8 mouse cellular contexts compared by ENCODE assay signal in genomic region chr17:31685514-31686224, GRCm38 (mm10). TPM values are rescaled to one million over a fixed set of nuclear protein-coding genes. Genes with fewer than 3 reads are reported as not detected.
DNase-seq lines count a peak whose midpoint lies in the region; ATAC-seq and TF ChIP-seq lines count a peak whose summit lies in the region.

No protein-coding gene starts in this region.

- H3K4me1 ChIP-seq in MEL (ENCODE audit: control insufficient read depth in 1 of 2, insufficient read depth in 2 of 2, low read length in 2 of 2), result no peaks in the 10 kb centered on the region
- no peaks in the 10 kb centered on the region for H3K4me1 ChIP-seq in cerebellum, adult 2 months (ENCODE audit: control insufficient read depth, insufficient read depth, low read length)
- peaks cover 12% of the 10 kb centered on the region for H3K4me1 ChIP-seq in lung, embryonic 16.5 days (replicated peaks; ENCODE audit: control insufficient read depth, insufficient read depth, low read length)

- H3K9ac ChIP-seq in MEL (ENCODE audit: control insufficient read depth, low read depth, low read length, poor library complexity, severe bottlenecking), result no peak overlapping the region; the same call in 1 of the 2 replicates
- peak overlapping the region; percentile 34 for H3K9ac ChIP-seq in lung, embryonic 16.5 days (ENCODE audit: low read length)

- H3K36me3 ChIP-seq in MEL (ENCODE audit: control insufficient read depth in 1 of 2, insufficient read depth in 2 of 2, low read length in 2 of 2), result no peaks in the 10 kb centered on the region
- no peaks in the 10 kb centered on the region for H3K36me3 ChIP-seq in lung, embryonic 16.5 days (ENCODE audit: control insufficient read depth, insufficient read depth, low read length)

- no peak for TF ChIP-seq EP300 in MEL (IDR thresholded peaks at IDR 0.05; ENCODE audit: low read depth in 1 of 2, low read length in 2 of 2)

- WGBS in cerebellum, adult 2 months, result 10% methylated on average over 17 of the region's 17 CpGs
- WGBS in lung, embryonic 16.5 days, result 7% methylated on average over 17 of the region's 17 CpGs

- DNase-seq in MEL (ENCODE audit: low read depth, low spot score), result peak; percentile 86
- peak; percentile 76 to 82 for DNase-seq in cerebellum, adult 2 months
- DNase-seq in forelimb bud, embryonic 11.5 days (ENCODE audit: low read depth, low spot score), result peak; percentile 95
- peak; percentile 76 to 87 for DNase-seq in layer of hippocampus, adult 8-10 months (ENCODE audit: low spot score in 2 of 2)
- peak; percentile 83 for DNase-seq in ovary, postnatal 14 days (ENCODE audit: low spot score)
- DNase-seq in thymus, postnatal 10 days (ENCODE audit: low spot score in 2 of 2), result peak; percentile 57 to 86

- no peak for TF ChIP-seq POLR2A in MEL (IDR thresholded peaks at IDR 0.05; ENCODE audit: control insufficient read depth in 1 of 2, insufficient read depth in 1 of 2, low read depth in 1 of 2, low read length in 2 of 2, poor library complexity in 1 of 2)
- TF ChIP-seq POLR2A in cerebellum, adult 2 months (IDR thresholded peaks at IDR 0.05; ENCODE audit: borderline replicate concordance, insufficient read depth, low read length), result no peak

- peak overlapping the region; percentile 35 for H3K4me2 ChIP-seq in lung, embryonic 16.5 days (ENCODE audit: low read depth, low read length)

- no peak overlapping the region for H3K4me3 ChIP-seq in MEL (ENCODE audit: control insufficient read depth in 1 of 2, insufficient read depth in 1 of 2, low read depth in 2 of 2, low read length in 2 of 2)
- no peak overlapping the region for H3K4me3 ChIP-seq in cerebellum, adult 2 months (replicated peaks; ENCODE audit: insufficient read depth, low read depth, low read length)
- H3K4me3 ChIP-seq in lung, embryonic 16.5 days (ENCODE audit: low read length), result no peak overlapping the region

- no peaks in the 10 kb centered on the region for H3K79me2 ChIP-seq in MEL (ENCODE audit: control insufficient read depth, insufficient read depth, low read length, poor library complexity)

- TF ChIP-seq CTCF in MEL (IDR thresholded peaks at IDR 0.05 in 2 of 3, conservative IDR thresholded peaks at IDR 0.05 in 1 of 3; ENCODE audit: control insufficient read depth in 1 of 3, insufficient read depth in 1 of 3, low read depth in 2 of 3, low read length in 3 of 3, poor library complexity in 1 of 3, severe bottlenecking in 1 of 3), result peak; percentile 80 to 85 (median 80)
- TF ChIP-seq CTCF in cerebellum, adult 2 months (IDR thresholded peaks at IDR 0.05; ENCODE audit: borderline replicate concordance, insufficient read depth, low read depth, low read length), result peak; percentile 87

- H3K9me3 ChIP-seq in MEL (replicated peaks; ENCODE audit: insufficient read depth, low read length), result no peaks in the 10 kb centered on the region
- no peaks in the 10 kb centered on the region for H3K9me3 ChIP-seq in lung, embryonic 16.5 days (ENCODE audit: control insufficient read depth, low read length)

- ATAC-seq in hematopoietic stem cell, adult 5-6 weeks (replicated peaks in 1 of 2; ENCODE audit: insufficient read depth in 1 of 2, low FRiP score in 2 of 2, low TSS enrichment in 1 of 2, low read depth in 1 of 2, poor library complexity in 2 of 2, severe bottlenecking in 2 of 2), result peak; percentile 85 to 90
- ATAC-seq in lung, embryonic 16.5 days (ENCODE audit: low read depth), result peak; percentile 76

- TF ChIP-seq RAD21 in MEL (IDR thresholded peaks at IDR 0.05; ENCODE audit: low read depth, low read length), result peak; percentile 84

- no peaks in the 10 kb centered on the region; a peak in 1 of 4 replicates for H3K27me3 ChIP-seq in MEL (ENCODE audit: control insufficient read depth in 1 of 2, insufficient read depth in 2 of 2, low read length in 2 of 2)
- no peaks in the 10 kb centered on the region for H3K27me3 ChIP-seq in cerebellum, adult 2 months (ENCODE audit: control insufficient read depth, insufficient read depth, low read length)
- no peaks in the 10 kb centered on the region for H3K27me3 ChIP-seq in lung, embryonic 16.5 days (ENCODE audit: control insufficient read depth, insufficient read depth, low read depth, low read length)

- no peak overlapping the region for H3K27ac ChIP-seq in MEL (ENCODE audit: control insufficient read depth, low read depth, low read length)
- H3K27ac ChIP-seq in cerebellum, adult 2 months (ENCODE audit: insufficient read depth, low read length), result no peak overlapping the region
- H3K27ac ChIP-seq in lung, embryonic 16.5 days (ENCODE audit: low read length), result peak overlapping the region; percentile 94

TF ChIP-seq in MEL, 35 proteins besides CTCF, POLR2A, EP300 and RAD21:
- TF ChIP-seq SMC3 (IDR thresholded peaks at IDR 0.05; ENCODE audit: low read depth, low read length), result peak; percentile 88
- TF ChIP-seq MYB (IDR thresholded peaks at IDR 0.05; ENCODE audit: low read depth, low read length), result no peak
- peak; percentile 77 for TF ChIP-seq ZC3H11A (IDR thresholded peaks at IDR 0.05; ENCODE audit: low read depth, low read length)

RNA-seq across cellular contexts. Expression of gene Cryaa, which starts 8.1 kb away (rescaled TPM):
- not detected in 2 replicates for total RNA-seq in MEL (2012; rRNA removed)
- polyA plus RNA-seq in MEL (2012; ENCODE audit: insufficient read depth in 1 of 2, insufficient read length in 2 of 2, low read depth in 1 of 2, low replicate concordance in 2 of 2, missing spikeins in 1 of 2), result not detected
- 0.54 and 0.85 TPM in 2 replicates for polyA plus RNA-seq in cerebellum, adult 2 months (2012; rRNA removed)
- not detected in 2 replicates for total RNA-seq in hematopoietic stem cell, adult 5-6 weeks (2017)
- under 1 TPM in 1 of 4 experiments, not detected in 3; 0.52 TPM for total RNA-seq in layer of hippocampus, adult 8-10 months (2022)
- 0.36 and 0.44 TPM in 2 replicates for polyA plus RNA-seq in lung, embryonic 16.5 days (2015; fragmentation: Nextera tagmentation; extraction: Ambion mirVana)

RNA-seq across cellular contexts. Expression of gene U2af1, which starts 27.0 kb away (rescaled TPM):
- total RNA-seq in MEL (2012; rRNA removed), result 211 and 214 TPM in 2 replicates
- 100 to 1,000 TPM; 498 to 928 TPM for polyA plus RNA-seq in MEL (2012; ENCODE audit: insufficient read depth in 1 of 2, insufficient read length in 2 of 2, low read depth in 1 of 2, low replicate concordance in 2 of 2, missing spikeins in 1 of 2)
- 177 and 184 TPM in 2 replicates for polyA plus RNA-seq in cerebellum, adult 2 months (2012; rRNA removed)
- 224 and 307 TPM in 2 replicates for total RNA-seq in hematopoietic stem cell, adult 5-6 weeks (2017)
- total RNA-seq in layer of hippocampus, adult 8-10 months (2022), result 100 to 1,000 TPM; 115 to 134 (median 125) TPM
- 307 and 308 TPM in 2 replicates for polyA plus RNA-seq in lung, embryonic 16.5 days (2015; fragmentation: Nextera tagmentation; extraction: Ambion mirVana)

RNA-seq across cellular contexts. Expression of gene Cbs, which starts 48.6 kb away (rescaled TPM):
- total RNA-seq in MEL (2012; rRNA removed), result 11.2 and 13.7 TPM in 2 replicates
- polyA plus RNA-seq in MEL (2012; ENCODE audit: insufficient read depth in 1 of 2, insufficient read length in 2 of 2, low read depth in 1 of 2, low replicate concordance in 2 of 2, missing spikeins in 1 of 2), result 10 to 100 TPM in 1 of 2 experiments, not detected in 1; 16.8 TPM
- 33.9 and 34.8 TPM in 2 replicates for polyA plus RNA-seq in cerebellum, adult 2 months (2012; rRNA removed)
- total RNA-seq in hematopoietic stem cell, adult 5-6 weeks (2017), result 0.75 TPM in 1 of 2 replicates, not detected in the other
- 10 to 100 TPM; 39.6 to 74.8 (median 49.2) TPM for total RNA-seq in layer of hippocampus, adult 8-10 months (2022)
- 3.9 and 4.6 TPM in 2 replicates for polyA plus RNA-seq in lung, embryonic 16.5 days (2015; fragmentation: Nextera tagmentation; extraction: Ambion mirVana)
